Mouse (Mus musculus): ENCODE measurements around the gene Lta.
A peak's percentile ranks its signal among the peaks of the same experiment; 100 is the strongest.

Lta gene

GRCm38 (mm10) chr17:35202442-35202841 is 2.7 kb downstream of the Lta start:
- DNase-seq, result no peak

DNA sequence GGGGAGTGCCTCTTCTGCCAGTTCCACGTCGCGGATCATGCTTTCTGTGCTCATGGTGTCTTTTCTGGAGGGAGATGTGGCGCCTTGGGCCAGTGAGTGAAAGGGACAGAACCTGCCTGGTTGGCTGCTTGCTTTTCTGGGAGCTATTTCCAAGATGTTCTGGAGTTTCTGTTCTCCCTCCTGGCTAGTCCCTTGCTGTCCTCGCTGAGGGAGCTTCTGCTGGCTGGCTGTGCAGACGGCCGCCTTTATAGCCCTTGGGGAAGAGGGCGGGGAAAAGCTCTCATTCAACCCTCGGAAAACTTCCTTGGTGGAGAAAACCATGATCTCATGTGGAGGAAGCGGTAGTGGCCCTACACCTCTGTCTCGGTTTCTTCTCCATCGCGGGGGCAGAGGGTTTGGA is 3.4 kb downstream of the Lta start, which contains the start of gene Tnf:
Tnf (minus strand) TSS at position 221 of the 400 bp plus-strand sequence.
- DNase-seq, result no peak

GRCm38 (mm10) chr17:35201128-35201527 is 4.0 kb downstream of the Lta start:
- no peak for DNase-seq

DNA sequence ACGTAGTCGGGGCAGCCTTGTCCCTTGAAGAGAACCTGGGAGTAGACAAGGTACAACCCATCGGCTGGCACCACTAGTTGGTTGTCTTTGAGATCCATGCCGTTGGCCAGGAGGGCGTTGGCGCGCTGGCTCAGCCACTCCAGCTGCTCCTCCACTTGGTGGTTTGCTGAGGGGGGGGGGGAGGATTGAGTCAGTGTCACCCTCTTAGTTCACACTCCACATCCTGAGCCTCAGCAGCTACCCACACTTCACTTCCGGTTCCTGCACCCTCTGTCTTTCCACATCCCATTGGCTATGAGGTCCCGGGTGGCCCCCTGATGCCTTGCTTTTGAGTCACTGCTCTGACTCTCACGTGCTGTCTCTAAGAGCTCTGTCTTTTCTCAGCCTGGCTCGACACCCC is 4.8 kb downstream of the Lta start:
- no peak for DNase-seq

- DNase-seq, result no peak
Observed at GRCm38 (mm10) chr17:35198946-35199345, 6.2 kb downstream of the Lta start.

GRCm38 (mm10) chr17:35198029-35198428 is 7.1 kb downstream of the Lta start:
- DNase-seq, result no peak

- DNase-seq, result no peak
Observed at GRCm38 (mm10) chr17:35197126-35197525, 8.0 kb downstream of the Lta start.

DNA sequence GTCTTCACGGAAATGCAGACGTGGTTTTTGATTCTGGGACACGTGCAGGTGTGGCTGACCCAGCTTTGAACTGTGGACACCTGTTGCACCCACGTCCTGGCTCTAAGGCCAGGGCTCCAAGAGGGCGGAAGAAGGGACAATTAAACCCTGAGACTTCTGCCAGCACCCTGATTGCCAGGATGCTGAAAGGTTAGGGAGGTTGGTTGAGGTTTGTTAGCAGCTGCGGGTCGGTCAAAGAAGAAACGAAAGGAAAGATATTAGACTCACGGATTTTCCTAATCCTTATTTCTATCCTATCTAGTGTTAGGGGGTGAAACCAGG is 8.9 kb downstream of the Lta start:
- DNase-seq, result no peak

DNA sequence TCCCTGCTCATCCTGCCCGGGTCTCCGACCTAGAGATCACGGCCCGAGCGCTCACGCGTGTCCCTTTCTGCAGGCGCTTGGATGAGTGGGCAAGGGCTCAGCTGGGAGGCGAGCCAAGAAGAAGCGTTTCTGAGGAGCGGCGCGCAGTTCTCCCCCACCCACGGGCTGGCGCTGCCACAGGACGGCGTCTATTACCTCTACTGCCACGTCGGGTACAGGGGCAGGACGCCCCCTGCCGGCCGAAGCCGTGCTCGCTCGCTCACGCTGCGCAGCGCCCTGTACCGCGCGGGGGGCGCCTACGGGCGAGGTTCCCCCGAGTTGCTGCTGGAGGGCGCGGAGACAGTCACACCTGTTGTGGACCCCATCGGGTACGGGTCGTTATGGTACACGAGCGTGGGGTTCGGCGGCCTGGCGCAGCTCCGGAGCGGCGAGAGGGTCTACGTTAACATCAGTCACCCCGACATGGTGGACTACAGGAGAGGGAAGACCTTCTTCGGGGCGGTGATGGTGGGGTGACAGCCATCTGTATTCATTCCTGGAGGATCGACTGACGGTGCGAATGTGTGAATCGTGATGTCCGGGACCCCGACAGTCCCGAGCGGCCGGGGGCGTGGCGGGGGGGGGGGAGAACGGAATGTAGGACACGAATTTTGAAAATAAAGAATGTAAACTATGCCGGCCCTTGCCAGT is 9.4 kb downstream of the Lta start:
- DNase-seq, result peak; percentile 41

GRCm38 (mm10) chr17:35194844-35195630 is 10.1 kb downstream of the Lta start:
- DNase-seq, result no peak

GRCm38 (mm10) chr17:35193881-35194843 is 11.0 kb downstream of the Lta start, which contains the start of gene Ltb:
TSS of gene Ltb (plus strand) at chr17:35194439.
- DNase-seq, result no peak

DNA sequence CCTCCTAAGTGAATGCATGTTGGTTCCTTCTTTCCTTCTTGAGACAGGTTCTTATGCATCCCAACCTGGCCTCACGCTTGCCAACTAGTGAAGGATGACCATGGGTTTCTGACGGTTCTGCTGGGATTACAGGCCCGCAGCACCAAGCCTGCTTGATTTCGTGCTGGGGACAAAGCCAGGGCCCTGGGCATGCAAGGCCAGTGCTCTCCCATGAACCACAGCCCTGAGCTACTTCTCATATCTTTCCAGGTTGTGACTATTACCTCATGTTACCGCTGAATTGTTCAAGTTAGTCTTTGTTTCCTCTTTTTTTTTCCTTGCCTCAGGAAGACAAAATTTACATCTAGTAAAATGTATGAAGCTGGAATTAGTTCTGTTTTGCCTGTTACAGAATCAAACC is 12.2 kb downstream of the Lta start:
- no peak for DNase-seq

DNA sequence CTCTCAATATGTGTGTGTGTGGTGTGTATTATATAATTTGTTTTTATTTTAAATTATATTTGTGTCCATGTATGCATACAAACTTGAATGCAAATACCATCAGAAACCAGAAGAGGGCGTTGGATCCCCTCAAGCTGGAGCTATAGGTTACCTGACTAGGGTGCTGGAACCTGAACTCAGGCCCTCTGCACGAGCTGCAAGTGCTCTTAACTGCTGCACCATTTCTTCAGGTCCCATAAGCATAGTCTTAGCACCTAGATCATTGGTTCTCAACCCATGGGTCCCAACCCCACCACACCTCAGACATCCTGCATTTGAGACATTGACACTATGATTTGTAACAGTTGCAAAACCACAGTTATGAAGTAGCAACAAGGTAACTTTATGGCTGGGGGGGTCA is 13.4 kb downstream of the Lta start:
- DNase-seq, result no peak

- no peak for DNase-seq
Observed at GRCm38 (mm10) chr17:35190096-35190495, 15.1 kb downstream of the Lta start.

DNA sequence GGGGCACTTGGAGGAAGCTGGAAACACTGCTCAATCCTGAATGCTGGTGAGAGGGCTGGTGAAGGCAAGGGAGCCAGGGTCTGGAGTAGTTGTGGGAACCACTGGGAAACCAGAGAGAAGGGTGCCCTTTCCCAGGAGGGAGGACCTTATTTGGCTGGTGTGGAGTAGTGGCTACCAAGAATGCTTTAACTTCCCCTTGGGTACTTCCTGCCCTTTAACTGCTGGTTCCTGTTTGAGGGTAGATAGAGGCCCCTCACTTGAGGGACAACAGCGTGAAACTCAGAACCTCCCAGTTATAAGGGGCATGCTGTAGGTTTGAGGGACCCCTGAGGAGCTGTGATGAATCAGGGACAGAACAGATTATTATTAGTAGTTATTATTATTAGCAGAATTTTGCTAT is 16.0 kb downstream of the Lta start:
- DNase-seq, result no peak

GRCm38 (mm10) chr17:35187959-35188610 is 17.1 kb downstream of the Lta start, which contains the start of gene Lst1:
TSS of gene Lst1 (minus strand) at chr17:35188439.
- no peak for DNase-seq

- DNase-seq, result no peak
Observed at GRCm38 (mm10) chr17:35187345-35187744, 17.8 kb downstream of the Lta start.

DNA sequence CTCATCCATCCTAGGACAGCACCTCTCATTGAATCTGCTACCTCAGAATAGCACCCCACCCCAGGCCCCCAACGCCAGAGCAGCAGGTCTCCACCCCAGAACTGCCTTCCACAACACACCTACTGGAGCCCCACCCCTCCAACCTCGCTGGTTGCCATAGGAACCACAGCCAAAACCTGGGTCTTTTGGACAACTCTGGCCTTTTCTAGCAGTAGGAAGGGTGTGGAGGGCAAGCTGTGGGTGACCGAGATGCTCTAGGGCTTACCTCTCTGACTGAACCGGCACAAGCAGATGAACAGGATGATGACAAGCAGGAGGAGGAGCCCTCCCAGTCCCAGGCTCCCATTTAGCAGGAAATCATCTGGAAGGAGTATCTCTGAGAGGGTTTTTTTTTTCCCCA is 18.5 kb downstream of the Lta start:
- no peak for DNase-seq

- no peak for DNase-seq
Observed at GRCm38 (mm10) chr17:35185639-35186611, 19.2 kb downstream of the Lta start.

- no peak for DNase-seq
Observed at GRCm38 (mm10) chr17:35180093-35180492, 25.1 kb downstream of the Lta start.

GRCm38 (mm10) chr17:35178528-35178927 is 26.6 kb downstream of the Lta start:
- DNase-seq, result no peak

Data from cerebellum, adult 11-12 months (tissue).